Mouse (Mus musculus) kidney, adult 2 months (tissue): Measurements from ENCODE around the gene Actbl2. TPM values are rescaled to one million over a fixed set of nuclear protein-coding genes. Genes with fewer than 3 reads are reported as not detected.

Source experiments
- DNase-seq: peaks from one replicate; pipeline ENCODE4 v3.0.0; 2021
- H3K27ac ChIP-seq: fragments of 200-500 bp; 2 replicates; pipeline ENCODE4 v1.5.1; 2012; ENCODE audit warnings: low read depth, low read length, control low read depth, inconsistent platforms; ENCODE audit not compliant: insufficient read depth
- H3K27me3 ChIP-seq: fragments of 200-500 bp; replicated peaks from 2 replicates; pipeline ENCODE4 v1.6.1; 2012; ENCODE audit warnings: mild to moderate bottlenecking, moderate library complexity, low read length, inconsistent platforms; ENCODE audit not compliant: control insufficient read depth, insufficient read depth
- H3K36me3 ChIP-seq: fragments of 200-500 bp; 2 replicates; pipeline ENCODE4 v1.6.1; 2012; ENCODE audit warnings: mild to moderate bottlenecking, moderate library complexity, low read length, inconsistent platforms; ENCODE audit not compliant: control insufficient read depth, insufficient read depth
- H3K4me1 ChIP-seq: fragments of 200-500 bp; 2 replicates; pipeline ENCODE4 v1.6.1; 2011; ENCODE audit warnings: low read length; ENCODE audit not compliant: control insufficient read depth, insufficient read depth
- H3K4me3 ChIP-seq: fragments of 200-500 bp; 2 replicates; pipeline ENCODE4 v1.5.1; 2011; ENCODE audit warnings: mild to moderate bottlenecking, low read depth, low read length, control low read depth; ENCODE audit not compliant: insufficient read depth
- CTCF ChIP-seq: fragments of 200-500 bp; conservative IDR thresholded peaks from 2 replicates; pipeline ENCODE4 v1.5.1; 2011; ENCODE audit warnings: low read depth, mild to moderate bottlenecking, control low read depth, low read length, moderate library complexity, mixed read lengths; ENCODE audit not compliant: insufficient read depth, insufficient read length
- POLR2A ChIP-seq: fragments of 200-500 bp; IDR thresholded peaks from one replicate; pipeline ENCODE4 v1.6.1; 2011; ENCODE audit warnings: low read depth, low read length, control low read depth
- WGBS: fragments of 180-500 bp; shearing (Covaris S2); methylation state at CpG from one replicate; pipeline ENCODE4 v1.1.7; 2018; 5-methylcytosine and 5-hydroxymethylcytosine counted together
- polyA plus RNA-seq: library from polyadenylated mRNA; depleted of rRNA; stranded (reverse); fragments of >200 nt; gene quantifications from 2 replicates; pipeline ENCODE4 v1.2.3, GENCODE M21; 2012; rRNA removed

The Actbl2 gene
- polyA plus RNA-seq, 1 experiment: not detected

GRCm38 (mm10) chr13:111304194-111304593 is 49.4 kb downstream of the Actbl2 start:
- H3K4me3 ChIP-seq: no peak overlapping the region
- DNase-seq: no peak
- H3K36me3 ChIP-seq: no peaks in the 10 kb centered on the region
- H3K4me1 ChIP-seq: no peaks in the 10 kb centered on the region
- TF ChIP-seq CTCF: no peak
- TF ChIP-seq POLR2A: no peak
- 89% methylated on average over 2 of the region's 2 CpGs for WGBS
- no peak overlapping the region for H3K27ac ChIP-seq
- H3K27me3 ChIP-seq: no peaks in the 10 kb centered on the region

DNA sequence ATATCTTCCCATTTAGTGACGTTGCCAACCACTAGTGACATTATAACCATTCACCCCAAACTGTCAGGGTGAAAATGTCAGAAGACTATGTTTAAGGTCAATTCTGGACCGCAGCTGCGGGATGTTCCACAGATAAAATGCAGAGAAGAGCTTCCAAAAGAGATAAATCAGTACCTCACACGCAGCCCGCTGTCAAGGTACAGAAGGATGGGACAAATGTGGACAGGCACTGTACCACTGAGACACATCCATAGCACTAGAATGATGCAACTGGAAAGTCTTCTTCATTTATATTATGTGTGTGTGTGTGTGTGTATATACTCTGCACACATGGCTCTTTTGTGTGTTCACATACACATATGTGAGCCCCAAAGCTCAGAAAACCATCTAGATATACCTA is 49.9 kb downstream of the Actbl2 start:
- TF ChIP-seq CTCF (no peak), POLR2A (no peak)
- 81% methylated on average over 5 of the region's 5 CpGs for WGBS

More for the DNA sequence above, 49.9 kb downstream of the Actbl2 start:
- no peaks in the 10 kb centered on the region for H3K4me1 ChIP-seq
- no peak for DNase-seq
- H3K36me3 ChIP-seq: no peaks in the 10 kb centered on the region
- no peak overlapping the region for H3K27ac ChIP-seq
- no peaks in the 10 kb centered on the region for H3K27me3 ChIP-seq
- no peak overlapping the region for H3K4me3 ChIP-seq

Other genes starting within 250 kb of the Actbl2 start
- 2.4 and 4.9 TPM in 2 replicates for gene Gpbp1, start 235.1 kb downstream of the Actbl2 start, polyA plus RNA-seq